Comparison of ENCODE assay signal across 20 mouse cellular contexts in genomic region chr17:32087069-32087468, GRCm38 (mm10). TPM values are rescaled to one million over a fixed set of nuclear protein-coding genes. Genes with fewer than 3 reads are reported as not detected.
DNase-seq lines count a peak whose midpoint lies in the region; ATAC-seq and TF ChIP-seq lines count a peak whose summit lies in the region.
"Had no signal": no experiment of that assay in that cellular context is flagged by ENCODE, and none has a peak within 500 bp of the region (broad histone marks: within the 10 kb centered on the region; RNA-seq: fewer than 3 reads in every experiment).

No protein-coding gene starts in this region.

- peak overlapping the region; percentile 13; the same call in 1 of the 2 replicates for H3K4me2 ChIP-seq in liver, embryonic 12.5 days
- H3K4me2 ChIP-seq: heart, embryonic 13.5 days; hindbrain, embryonic 12.5 days had no signal

- no peak overlapping the region for H3K4me3 ChIP-seq in MEL (ENCODE audit: control insufficient read depth in 1 of 2, insufficient read depth in 1 of 2, low read depth in 2 of 2, low read length in 2 of 2)
- no peak overlapping the region for H3K4me3 ChIP-seq in liver, embryonic 12.5 days
- H3K4me3 ChIP-seq: embryonic facial prominence, embryonic 10.5 days; erythroblast, embryonic 14.5 days; forebrain, embryonic 10.5 days; heart, embryonic 13.5 days; hindbrain, embryonic 12.5 days had no signal

- H3K4me1 ChIP-seq in MEL (ENCODE audit: control insufficient read depth in 1 of 2, insufficient read depth in 2 of 2, low read length in 2 of 2): peaks cover 1 to 12% of the 10 kb centered on the region in 2 experiments
- H3K4me1 ChIP-seq in liver, embryonic 12.5 days: peaks cover 40% of the 10 kb centered on the region

- peaks cover 0 to 10% of the 10 kb centered on the region in 2 experiments; a peak in 1 of 4 replicates for H3K36me3 ChIP-seq in MEL (ENCODE audit: control insufficient read depth in 1 of 2, insufficient read depth in 2 of 2, low read length in 2 of 2)
- no peaks in the 10 kb centered on the region for H3K36me3 ChIP-seq in liver, embryonic 12.5 days
- H3K36me3 ChIP-seq: embryonic facial prominence, embryonic 10.5 days; forebrain, embryonic 10.5 days; heart, embryonic 13.5 days; hindbrain, embryonic 12.5 days had no signal

- TF ChIP-seq EP300 in MEL (IDR thresholded peaks at IDR 0.05; ENCODE audit: low read depth in 1 of 2, low read length in 2 of 2): no peak

- H3K9me3 ChIP-seq in MEL (replicated peaks; ENCODE audit: insufficient read depth, low read length): no peaks in the 10 kb centered on the region
- H3K9me3 ChIP-seq in liver, embryonic 12.5 days (replicated peaks): no peaks in the 10 kb centered on the region
- H3K9me3 ChIP-seq: embryonic facial prominence, embryonic 10.5 days; forebrain, embryonic 10.5 days; heart, embryonic 13.5 days; hindbrain, embryonic 12.5 days had no signal

- H3K79me2 ChIP-seq in MEL (ENCODE audit: control insufficient read depth, insufficient read depth, low read length, poor library complexity): no peaks in the 10 kb centered on the region

- TF ChIP-seq POLR2A in MEL (IDR thresholded peaks at IDR 0.05; ENCODE audit: control insufficient read depth in 1 of 2, insufficient read depth in 1 of 2, low read depth in 1 of 2, low read length in 2 of 2, poor library complexity in 1 of 2): peak in 1 of 2 experiments; percentile 61; a peak in 2 of 4 replicates

- H3K27me3 ChIP-seq in MEL (ENCODE audit: control insufficient read depth in 1 of 2, insufficient read depth in 2 of 2, low read length in 2 of 2): no peaks in the 10 kb centered on the region
- 0 out of 2 replicates have a peak, but pooled peaks cover 4% of the 10 kb centered on the region for H3K27me3 ChIP-seq in liver, embryonic 12.5 days (replicated peaks)
- H3K27me3 ChIP-seq: heart, embryonic 13.5 days; hindbrain, embryonic 12.5 days had no signal

- DNase-seq in B cell, adult 2 months: peak; percentile 42 to 47
- peak; percentile 79 for DNase-seq in MEL (ENCODE audit: low read depth, low spot score)
- no peak for DNase-seq in layer of hippocampus, adult 18-20 months (ENCODE audit: low spot score in 2 of 2)
- DNase-seq in adrenal gland, postnatal 4 days (ENCODE audit: low spot score in 2 of 2): no peak
- DNase-seq in frontal cortex, postnatal 36 days (ENCODE audit: low spot score in 2 of 2): no peak
- DNase-seq: adrenal gland, postnatal 10 days; cerebellum, adult 18-20 months; cerebellum, adult 9-11 months; gastrocnemius, postnatal 36 days; heart, adult 11 months; heart, postnatal 36 days had no signal

- no peak for TF ChIP-seq CTCF in MEL (IDR thresholded peaks at IDR 0.05 in 2 of 3, conservative IDR thresholded peaks at IDR 0.05 in 1 of 3; ENCODE audit: control insufficient read depth in 1 of 3, insufficient read depth in 1 of 3, low read depth in 2 of 3, low read length in 3 of 3, poor library complexity in 1 of 3, severe bottlenecking in 1 of 3)

- WGBS in liver, embryonic 12.5 days (ENCODE audit: insufficient replicate concordance): 84% methylated on average over 2 of the region's 2 CpGs

- no peak for TF ChIP-seq RAD21 in MEL (IDR thresholded peaks at IDR 0.05; ENCODE audit: low read depth, low read length)

- ATAC-seq in liver, embryonic 12.5 days: no peak
- ATAC-seq: forebrain, embryonic 14.5 days; hindbrain, embryonic 16.5 days; inflammation-experienced regulatory T-cells, adult 6 months had no signal

- H3K27ac ChIP-seq in MEL (ENCODE audit: control insufficient read depth, low read depth, low read length): no peak overlapping the region
- no peak overlapping the region for H3K27ac ChIP-seq in liver, embryonic 12.5 days
- H3K27ac ChIP-seq: embryonic facial prominence, embryonic 10.5 days; forebrain, embryonic 10.5 days; heart, embryonic 13.5 days; hindbrain, embryonic 12.5 days had no signal

- no peak overlapping the region for H3K9ac ChIP-seq in MEL (ENCODE audit: control insufficient read depth, low read depth, low read length, poor library complexity, severe bottlenecking)
- no peak overlapping the region for H3K9ac ChIP-seq in liver, embryonic 12.5 days
- H3K9ac ChIP-seq: heart, embryonic 13.5 days; hindbrain, embryonic 12.5 days had no signal

TF ChIP-seq in MEL, 35 proteins besides CTCF, POLR2A, EP300 and RAD21:
- peak; percentile 32; the same call in 1 of the 2 replicates for TF ChIP-seq TBP (IDR thresholded peaks at IDR 0.05; ENCODE audit: low read depth, low read length)
- peak; percentile 57 for TF ChIP-seq NELFE (IDR thresholded peaks at IDR 0.05; ENCODE audit: low read depth, low read length)
- peak; percentile 72; the same call in 1 of the 2 replicates for TF ChIP-seq MYC (IDR thresholded peaks at IDR 0.05; ENCODE audit: low read depth, low read length)
- no peak; the same call in 1 of the 2 replicates for TF ChIP-seq MXI1 (IDR thresholded peaks at IDR 0.05; ENCODE audit: low read depth, low read length)

RNA-seq across cellular contexts. Expression of gene Hsf2bp, which starts 50.9 kb away (rescaled TPM):
- 0.04 TPM in 1 of 2 replicates, not detected in the other for total RNA-seq in MEL (2012; rRNA removed)
- polyA plus RNA-seq in MEL (2012; ENCODE audit: insufficient read depth in 1 of 2, insufficient read length in 2 of 2, low read depth in 1 of 2, low replicate concordance in 2 of 2, missing spikeins in 1 of 2): under 1 TPM in 1 of 2 experiments, not detected in 1; 0.15 TPM
- polyA plus RNA-seq in liver, embryonic 12.5 days (2016; fragmentation: Nextera tagmentation; extraction: Ambion mirVana): 0.13 and 0.14 TPM in 2 replicates
- total RNA-seq in layer of hippocampus, adult 18-20 months (2021): under 1 TPM; 0.59 to 0.96 TPM
- 1 to 10 TPM; 1.9 TPM for total RNA-seq in adrenal gland, postnatal 4 days (2021)
- polyA plus RNA-seq: erythroblast, embryonic 14.5 days had no signal

RNA-seq across cellular contexts. Expression of gene Rrp1b, which starts 51.2 kb away (rescaled TPM):
- total RNA-seq in MEL (2012; rRNA removed): 60.2 and 84.1 TPM in 2 replicates
- polyA plus RNA-seq in MEL (2012; ENCODE audit: insufficient read depth in 1 of 2, insufficient read length in 2 of 2, low read depth in 1 of 2, low replicate concordance in 2 of 2, missing spikeins in 1 of 2): 10 to 100 TPM in 1 of 2 experiments, not detected in 1; 78.6 TPM
- 51.6 and 51.7 TPM in 2 replicates for polyA plus RNA-seq in liver, embryonic 12.5 days (2016; fragmentation: Nextera tagmentation; extraction: Ambion mirVana)
- total RNA-seq in layer of hippocampus, adult 18-20 months (2021): 10 to 100 TPM; 17.7 to 17.8 TPM
- total RNA-seq in adrenal gland, postnatal 4 days (2021): 10 to 100 TPM; 29.2 to 35.3 TPM

Comparison
In these comparisons a context has a peak if more than half of its experiments do, and no peak if none do; other contexts are left out.
1. DNase-seq: peak in B cell, adult 2 months (2 of 2) and MEL (single experiment); none in layer of hippocampus, adult 18-20 months (0 of 2), adrenal gland, postnatal 4 days (0 of 2) and frontal cortex, postnatal 36 days (0 of 2).